Mouse (Mus musculus) forebrain, embryonic 14.5 days (tissue): ENCODE measurements at regions not wholly inside any gene's neighbourhood (a gene's known extent, or its start where the extent isn't known, plus 50 kb on each side); places are given as distances from the start of the nearest gene placed in this dataset.

Experiments used
- ATAC-seq: fragments of 200-750 bp; cut with Nextera tagmentation; 2 replicates; pipeline ENCODE4 v1.8.0; 2017; ENCODE audit warnings: mild to moderate bottlenecking, moderate library complexity
- DNase-seq: peaks from one replicate; pipeline ENCODE4 v3.0.0-alpha.2; 2015; ENCODE audit warnings: low spot score
- H3K27ac ChIP-seq: fragments of 300-500 bp; sonication (generic); 2 replicates; pipeline ENCODE4 v1.5.1; 2014; ENCODE audit warnings: low read depth, mild to moderate bottlenecking, control low read depth, low read length, moderate library complexity
- H3K27me3 ChIP-seq: fragments of 300-500 bp; sonication (generic); replicated peaks from 2 replicates; pipeline ENCODE4 v1.6.1; 2014; ENCODE audit warnings: low read length, control low read depth, mixed read lengths; ENCODE audit not compliant: control insufficient read depth, insufficient read depth
- H3K36me3 ChIP-seq: fragments of 300-500 bp; sonication (generic); 2 replicates; pipeline ENCODE4 v1.6.1; 2014; ENCODE audit warnings: low read length, control low read depth; ENCODE audit not compliant: control insufficient read depth, insufficient read depth
- H3K4me1 ChIP-seq: fragments of 300-500 bp; sonication (generic); 2 replicates; pipeline ENCODE4 v1.6.1; 2014; ENCODE audit warnings: antibody characterized with exemption, low read length, control low read depth; ENCODE audit not compliant: control insufficient read depth, insufficient read depth
- H3K4me2 ChIP-seq: fragments of 300-500 bp; sonication (generic); 2 replicates; pipeline ENCODE4 v1.6.1; 2014; ENCODE audit warnings: mild to moderate bottlenecking, control low read depth, low read length
- H3K4me3 ChIP-seq: fragments of 300-500 bp; sonication (generic); 2 replicates; pipeline ENCODE4 v1.5.1; 2014; ENCODE audit warnings: low read depth, low read length, control low read depth
- H3K9ac ChIP-seq: fragments of 300-500 bp; sonication (generic); 2 replicates; pipeline ENCODE4 v1.6.1; 2014; ENCODE audit warnings: mild to moderate bottlenecking, low read length, control low read depth, moderate library complexity
- H3K9me3 ChIP-seq: fragments of 300-500 bp; sonication (generic); replicated peaks from 2 replicates; pipeline ENCODE4 v1.6.1; 2016; ENCODE audit warnings: low read length, control low read depth, mixed read lengths; ENCODE audit not compliant: control insufficient read depth
- WGBS: fragments of 180-500 bp; shearing (Covaris S2); extraction: QIAGEN DNeasy Blood & Tissue Kit; methylation state at CpG from one replicate; pipeline ENCODE4 v1.1.7; 2014; 5-methylcytosine and 5-hydroxymethylcytosine counted together

GRCm38 (mm10) chrX:21389992-21390391, 94.4 kb upstream of the Agtr2 start:
- ATAC-seq (no peak), DNase-seq (no peak)
- no peaks in the 10 kb centered on the region for H3K4me1 ChIP-seq
- no peak overlapping the region for H3K4me2 ChIP-seq
- H3K27ac ChIP-seq: no peak overlapping the region
- H3K27me3 ChIP-seq: no peaks in the 10 kb centered on the region
- H3K9ac ChIP-seq: no peak overlapping the region
- WGBS: 76% methylated on average over 1 of the region's 1 CpGs
- no peaks in the 10 kb centered on the region for H3K36me3 ChIP-seq
- no peaks in the 10 kb centered on the region for H3K9me3 ChIP-seq
- H3K4me3 ChIP-seq: no peak overlapping the region

GRCm38 (mm10) chrX:21393212-21393611, 91.1 kb upstream of the Agtr2 start:
- Histone ChIP-seq H3K9me3 (no peaks in the 10 kb centered on the region), H3K4me1 (no peaks in the 10 kb centered on the region), H3K27ac (no peak overlapping the region), H3K27me3 (no peaks in the 10 kb centered on the region), H3K9ac (no peak overlapping the region), H3K4me3 (no peak overlapping the region), H3K36me3 (no peaks in the 10 kb centered on the region), H3K4me2 (no peak overlapping the region)
- WGBS: 80% methylated on average over 10 of the region's 10 CpGs
- ATAC-seq (no peak), DNase-seq (no peak)

- H3K4me3 ChIP-seq: no peak overlapping the region
- 58% methylated on average over 4 of the region's 4 CpGs for WGBS
- no peak for DNase-seq
Observed at GRCm38 (mm10) chrX:21424797-21425196, 59.5 kb upstream of the Agtr2 start.

GRCm38 (mm10) chrX:21428081-21428480, 56.3 kb upstream of the Agtr2 start:
- ATAC-seq (no peak), DNase-seq (no peak)
- H3K4me1 ChIP-seq: no peaks in the 10 kb centered on the region
- WGBS: 67% methylated on average over 3 of the region's 3 CpGs
- no peak overlapping the region for H3K9ac ChIP-seq
- H3K4me2 ChIP-seq: no peak overlapping the region
- H3K4me3 ChIP-seq: no peak overlapping the region
- no peaks in the 10 kb centered on the region for H3K9me3 ChIP-seq
- no peaks in the 10 kb centered on the region for H3K27me3 ChIP-seq
- H3K36me3 ChIP-seq: no peaks in the 10 kb centered on the region
- no peak overlapping the region for H3K27ac ChIP-seq

More at GRCm38 (mm10) chrX:21424797-21425196, 59.5 kb upstream of the Agtr2 start:
- no peaks in the 10 kb centered on the region for H3K9me3 ChIP-seq
- no peak overlapping the region for H3K4me2 ChIP-seq
- no peaks in the 10 kb centered on the region for H3K4me1 ChIP-seq
- H3K27ac ChIP-seq: no peak overlapping the region
- no peaks in the 10 kb centered on the region for H3K27me3 ChIP-seq
- no peak for ATAC-seq
- no peak overlapping the region for H3K9ac ChIP-seq
- H3K36me3 ChIP-seq: no peaks in the 10 kb centered on the region

GRCm38 (mm10) chrX:21433501-21433900, 50.8 kb upstream of the Agtr2 start:
- no peak overlapping the region for H3K4me2 ChIP-seq
- H3K4me1 ChIP-seq: no peaks in the 10 kb centered on the region
- DNase-seq (no peak), ATAC-seq (no peak)
- H3K9me3 ChIP-seq: no peaks in the 10 kb centered on the region
- no peak overlapping the region for H3K9ac ChIP-seq
- no peaks in the 10 kb centered on the region for H3K36me3 ChIP-seq
- no peak overlapping the region for H3K27ac ChIP-seq
- H3K4me3 ChIP-seq: no peak overlapping the region
- H3K27me3 ChIP-seq: no peaks in the 10 kb centered on the region
